Mouse (Mus musculus): ENCODE results near the gene Ccl2. TPM values are rescaled to one million over a fixed set of nuclear protein-coding genes. Genes with fewer than 3 reads are reported as not detected.

The Ccl2 gene
- not detected for polyA plus RNA-seq (2017; shearing (Covaris generic))

DNA sequence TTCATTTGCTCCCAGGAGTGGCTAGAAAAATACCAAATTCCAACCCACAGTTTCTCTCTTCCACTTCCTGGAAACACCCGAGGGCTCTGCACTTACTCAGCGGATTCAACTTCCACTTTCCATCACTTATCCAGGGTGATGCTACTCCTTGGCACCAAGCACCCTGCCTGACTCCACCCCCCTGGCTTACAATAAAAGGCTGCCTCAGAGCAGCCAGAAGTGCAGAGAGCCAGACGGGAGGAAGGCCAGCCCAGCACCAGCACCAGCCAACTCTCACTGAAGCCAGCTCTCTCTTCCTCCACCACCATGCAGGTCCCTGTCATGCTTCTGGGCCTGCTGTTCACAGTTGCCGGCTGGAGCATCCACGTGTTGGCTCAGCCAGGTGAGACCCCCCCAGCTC, at the start of gene Ccl2:
Gene Ccl2 (plus strand): TSS at position 216 of the 400 bp plus-strand sequence.

DNA sequence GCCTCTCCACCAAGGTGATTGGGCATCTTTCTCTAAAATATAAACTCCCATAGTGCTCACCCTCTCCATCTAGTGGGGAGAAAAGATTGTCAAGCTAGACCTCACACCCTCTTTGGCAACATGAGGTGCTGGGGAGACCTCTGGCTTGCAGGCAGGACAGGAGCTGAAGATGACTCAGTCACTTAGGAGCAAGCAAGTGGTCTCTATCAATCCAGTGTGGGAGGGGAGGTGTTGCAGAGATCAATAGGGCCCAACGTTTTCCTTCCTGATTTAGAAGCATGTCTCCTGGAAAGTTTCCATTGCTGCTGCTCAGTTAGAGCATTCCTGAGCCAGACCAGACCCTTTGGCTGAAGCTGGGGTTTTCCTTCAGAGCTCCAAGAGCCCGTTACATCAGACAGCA, 3.2 kb downstream of the Ccl2 start, which contains the start of gene Gm17268:
Gene Gm17268 (minus strand): TSS at position 28 of the 400 bp plus-strand sequence.

DNA sequence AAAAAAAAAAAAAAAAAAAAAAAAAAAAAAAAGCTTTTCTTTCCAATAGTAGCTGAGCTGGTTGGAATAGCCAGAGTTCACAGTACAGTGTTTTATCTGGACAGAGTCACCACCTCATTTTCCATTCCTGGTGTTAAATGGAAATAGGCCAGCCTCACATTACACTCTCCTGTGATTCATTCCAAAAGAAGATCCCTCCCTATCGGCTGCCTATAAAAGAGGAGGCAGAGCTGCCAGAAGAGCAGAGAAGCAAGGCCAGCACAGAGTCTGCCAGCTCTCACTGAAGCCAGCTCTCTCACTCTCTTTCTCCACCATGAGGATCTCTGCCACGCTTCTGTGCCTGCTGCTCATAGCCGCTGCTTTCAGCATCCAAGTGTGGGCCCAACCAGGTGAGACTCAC, 10.1 kb downstream of the Ccl2 start, which contains the start of gene Ccl7:
Gene Ccl7 (plus strand): TSS at position 242 of the 400 bp plus-strand sequence.

DNA sequence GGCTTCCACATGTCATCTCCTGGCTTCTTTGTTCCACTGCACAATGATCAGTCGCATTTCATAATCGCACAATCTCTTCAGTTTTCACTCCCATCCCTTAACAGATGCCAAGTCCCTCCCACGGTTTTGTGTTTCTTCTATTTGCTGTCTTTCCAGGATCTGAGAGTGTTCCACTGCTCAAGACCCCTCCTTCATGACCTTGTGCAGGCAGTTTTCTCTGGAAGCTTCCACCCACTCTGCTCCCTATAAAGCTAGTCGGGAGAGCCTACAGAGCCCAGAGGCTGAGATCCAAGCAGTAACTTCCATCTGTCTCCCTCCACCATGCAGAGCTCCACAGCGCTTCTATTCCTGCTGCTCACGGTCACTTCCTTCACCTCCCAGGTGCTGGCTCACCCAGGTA, 22.3 kb downstream of the Ccl2 start, which contains the start of gene Ccl11:
Gene Ccl11 (plus strand): TSS at position 178 of the 400 bp plus-strand sequence.

Other genes with a start within 250 kb of the Ccl2 start
- gene 5530401A14Rik, start 174.9 kb upstream of the Ccl2 start, polyA plus RNA-seq (2017; shearing (Covaris generic)): 0.24 TPM
- 0.21 TPM for gene Asic2, start 67.1 kb upstream of the Ccl2 start, polyA plus RNA-seq (2017; shearing (Covaris generic))
- gene Gm17268, start 3.0 kb downstream of the Ccl2 start, polyA plus RNA-seq (2017; shearing (Covaris generic)): not detected
- gene Ccl7, start 10.1 kb downstream of the Ccl2 start, polyA plus RNA-seq (2017; shearing (Covaris generic)): not detected
- not detected for gene Ccl11, start 22.3 kb downstream of the Ccl2 start, polyA plus RNA-seq (2017; shearing (Covaris generic))
- gene Ccl12, start 66.3 kb downstream of the Ccl2 start, polyA plus RNA-seq (2017; shearing (Covaris generic)): not detected
- gene Ccl8, start 79.6 kb downstream of the Ccl2 start, polyA plus RNA-seq (2017; shearing (Covaris generic)): not detected